ENCODE assay signal across 16 mouse cellular contexts in genomic region chr8:11452152-11452551, GRCm38 (mm10). TPM values are rescaled to one million over a fixed set of nuclear protein-coding genes. Genes with fewer than 3 reads are reported as not detected.
A peak's percentile ranks its signal among the peaks of the same experiment; 100 is the strongest.
DNase-seq lines count a peak whose midpoint lies in the region; ATAC-seq and TF ChIP-seq lines count a peak whose summit lies in the region.
"Had no signal": no experiment of that assay in that cellular context is flagged by ENCODE, and none has a peak within 500 bp of the region (broad histone marks: within the 10 kb centered on the region; RNA-seq: fewer than 3 reads in every experiment).

No protein-coding gene starts in this region.

- peaks cover 19% of the 10 kb centered on the region for H3K36me3 ChIP-seq in kidney, postnatal 0 days (ENCODE audit: insufficient read depth, low read length)
- H3K36me3 ChIP-seq in CH12.LX (replicated peaks in 1 of 2; ENCODE audit: control insufficient read depth in 1 of 2, insufficient read depth in 1 of 2, low read length in 1 of 2): peaks cover 7 to 21% of the 10 kb centered on the region in 2 experiments

- H3K27ac ChIP-seq in kidney, postnatal 0 days: 0 out of 2 replicates have a peak overlapping the region, but pooled peaks have one; percentile 25
- peak overlapping the region; percentile 89 for H3K27ac ChIP-seq in CH12.LX (ENCODE audit: insufficient read depth, low read depth)
- H3K27ac ChIP-seq: liver, embryonic 14.5 days had no signal

- ATAC-seq in kidney, postnatal 0 days (replicated peaks; ENCODE audit: low FRiP score, low read depth): no peak
- peak; percentile 21; the same call in 1 of the 2 replicates for ATAC-seq in granulocyte monocyte progenitor cell, adult 5-6 weeks (replicated peaks; ENCODE audit: poor library complexity, severe bottlenecking)

- dilution Hi-C loops in CH12.LX (cut with MboI; ENCODE audit: extremely low pct_ligation_motif_present, extremely low pct_unique_long_range_greater_than_20kb, low sequenced_read_pairs): no loop called here

- no peaks in the 10 kb centered on the region for H3K27me3 ChIP-seq in kidney, postnatal 0 days (ENCODE audit: insufficient read depth, low read length)
- no peaks in the 10 kb centered on the region for H3K27me3 ChIP-seq in CH12.LX (replicated peaks)

- in situ Hi-C loops in CH12.LX (cut with MboI; ENCODE audit: low pct_ligation_motif_present, low pct_unique_long_range_greater_than_20kb, low sequenced_read_pairs): loop anchor here (5.0 to 10.0 kb wide), 2 partner anchors 35 to 163 kb away; no protein-coding TSS in a partner anchor

- TF ChIP-seq RAD21 in CH12.LX (IDR thresholded peaks at IDR 0.05; ENCODE audit: low read depth, low read length): no peak

- H3K4me2 ChIP-seq in kidney, postnatal 0 days (ENCODE audit: low read length): no peak overlapping the region
- peak overlapping the region; percentile 46 for H3K4me2 ChIP-seq in CH12.LX (ENCODE audit: insufficient read depth, low read depth, poor library complexity, severe bottlenecking)

- intact Hi-C loops in heart, postnatal 25 days (cut with DNase I): no loop called here

- TF ChIP-seq EP300 in CH12.LX (IDR thresholded peaks at IDR 0.05; ENCODE audit: low read length): no peak

- peak; percentile 88 for DNase-seq in heart, adult 11 months
- no peak for DNase-seq in heart, postnatal 25 days (ENCODE audit: low spot score)
- DNase-seq in kidney, postnatal 0 days (ENCODE audit: low spot score): no peak
- DNase-seq in kidney, postnatal 4 days: no peak
- no peak for DNase-seq in CH12.LX (ENCODE audit: extremely low read depth)
- DNase-seq in thymus, adult 18-20 months: no peak
- DNase-seq in frontal cortex, postnatal 14 days (ENCODE audit: low spot score in 2 of 2): no peak
- DNase-seq: adrenal gland, postnatal 25 days; B cell, adult 2 months; cerebellum, adult 9-10 months; heart, postnatal 36 days; kidney, adult 18-20 months; left cerebral cortex, postnatal 4 days; lung, postnatal 14 days had no signal

- H3K79me2 ChIP-seq in CH12.LX (replicated peaks; ENCODE audit: control insufficient read depth, extremely low read depth, insufficient read depth, poor library complexity, severe bottlenecking): no peaks in the 10 kb centered on the region; the same call in 1 of the 2 replicates

- no peak for TF ChIP-seq POLR2A in CH12.LX (IDR thresholded peaks at IDR 0.05; ENCODE audit: low read depth, low read length)

- H3K9me3 ChIP-seq in kidney, postnatal 0 days (replicated peaks; ENCODE audit: low read length): no peaks in the 10 kb centered on the region
- no peaks in the 10 kb centered on the region for H3K9me3 ChIP-seq in CH12.LX (replicated peaks; ENCODE audit: low read length)

- H3K4me3 ChIP-seq in kidney, postnatal 0 days (replicated peaks; ENCODE audit: low read depth, low read length): no peak overlapping the region
- H3K4me3 ChIP-seq in CH12.LX (replicated peaks in 1 of 3; ENCODE audit: low read depth in 2 of 3, low read length in 2 of 3, poor library complexity in 1 of 3): peak overlapping the region in 1 of 3 experiments; percentile 14

- H3K4me1 ChIP-seq in kidney, postnatal 0 days (replicated peaks; ENCODE audit: insufficient read depth, low read length): no peaks in the 10 kb centered on the region
- peaks cover 44% of the 10 kb centered on the region in 2 experiments for H3K4me1 ChIP-seq in CH12.LX (ENCODE audit: control insufficient read depth in 1 of 2, insufficient read depth in 2 of 2)

- 100% methylated on average over 1 of the region's 1 CpGs for WGBS in kidney, postnatal 0 days

- TF ChIP-seq CTCF in kidney, postnatal 0 days (IDR thresholded peaks at IDR 0.05; ENCODE audit: low read depth): no peak
- no peak for TF ChIP-seq CTCF in CH12.LX (conservative IDR thresholded peaks at IDR 0.05 in 1 of 2, IDR thresholded peaks at IDR 0.05 in 1 of 2; ENCODE audit: low read depth in 2 of 2, low read length in 2 of 2)

- H3K9ac ChIP-seq in kidney, postnatal 0 days (ENCODE audit: low read depth, low read length): 0 out of 2 replicates have a peak overlapping the region, but pooled peaks have one; percentile 4
- H3K9ac ChIP-seq in CH12.LX (ENCODE audit: insufficient read depth, low read depth): no peak overlapping the region
- H3K9ac ChIP-seq: liver, embryonic 14.5 days had no signal

TF ChIP-seq in CH12.LX, 34 proteins besides CTCF, POLR2A, EP300 and RAD21:
- no peak for TF ChIP-seq TCF12 (IDR thresholded peaks at IDR 0.05; ENCODE audit: low read depth, low read length)

RNA-seq across cellular contexts. Expression of gene Rab20, which starts 26.4 kb away (rescaled TPM):
- total RNA-seq in heart, postnatal 25 days (2021): 10 to 100 TPM; 24.3 to 27.3 TPM
- polyA plus RNA-seq in kidney, postnatal 0 days (2015; fragmentation: Nextera tagmentation; extraction: Ambion mirVana): 44.3 and 48.0 TPM in 2 replicates
- total RNA-seq in CH12.LX (2012; rRNA removed) (18.2 and 23.2 TPM in 2 replicates), CH12.LX (2014; rRNA removed) (19.0 and 22.8 TPM in 2 replicates)
- 12.8 and 17.2 TPM in 2 replicates for polyA plus RNA-seq in CH12.LX (2012; ENCODE audit: insufficient read length, low read depth)
- total RNA-seq in granulocyte monocyte progenitor cell, adult 5-6 weeks (2014; fragmentation: Nextera tagmentation): 3.5 and 4.6 TPM in 2 replicates
- total RNA-seq in granulocyte monocyte progenitor cell, adult 5-6 weeks (2017): 0.69 and 4.8 TPM in 2 replicates

RNA-seq across cellular contexts. Expression of gene Naxd, which starts 45.2 kb away (rescaled TPM):
- 10 to 100 TPM; 32.7 to 36.8 TPM for total RNA-seq in heart, postnatal 25 days (2021)
- 111 and 115 TPM in 2 replicates for polyA plus RNA-seq in kidney, postnatal 0 days (2015; fragmentation: Nextera tagmentation; extraction: Ambion mirVana)
- 57.1 and 59.8 TPM in 2 replicates for total RNA-seq in CH12.LX (2012; rRNA removed)
- 39.7 and 40.4 TPM in 2 replicates for total RNA-seq in CH12.LX (2014; rRNA removed)
- 50.1 and 52.8 TPM in 2 replicates for polyA plus RNA-seq in CH12.LX (2012; ENCODE audit: insufficient read length, low read depth)
- total RNA-seq in granulocyte monocyte progenitor cell, adult 5-6 weeks (2014; fragmentation: Nextera tagmentation): 69.3 and 72.1 TPM in 2 replicates
- total RNA-seq in granulocyte monocyte progenitor cell, adult 5-6 weeks (2017): 58.3 and 70.2 TPM in 2 replicates
